Comparison of ENCODE assay signal across 10 mouse cellular contexts in the genomic region with DNA sequence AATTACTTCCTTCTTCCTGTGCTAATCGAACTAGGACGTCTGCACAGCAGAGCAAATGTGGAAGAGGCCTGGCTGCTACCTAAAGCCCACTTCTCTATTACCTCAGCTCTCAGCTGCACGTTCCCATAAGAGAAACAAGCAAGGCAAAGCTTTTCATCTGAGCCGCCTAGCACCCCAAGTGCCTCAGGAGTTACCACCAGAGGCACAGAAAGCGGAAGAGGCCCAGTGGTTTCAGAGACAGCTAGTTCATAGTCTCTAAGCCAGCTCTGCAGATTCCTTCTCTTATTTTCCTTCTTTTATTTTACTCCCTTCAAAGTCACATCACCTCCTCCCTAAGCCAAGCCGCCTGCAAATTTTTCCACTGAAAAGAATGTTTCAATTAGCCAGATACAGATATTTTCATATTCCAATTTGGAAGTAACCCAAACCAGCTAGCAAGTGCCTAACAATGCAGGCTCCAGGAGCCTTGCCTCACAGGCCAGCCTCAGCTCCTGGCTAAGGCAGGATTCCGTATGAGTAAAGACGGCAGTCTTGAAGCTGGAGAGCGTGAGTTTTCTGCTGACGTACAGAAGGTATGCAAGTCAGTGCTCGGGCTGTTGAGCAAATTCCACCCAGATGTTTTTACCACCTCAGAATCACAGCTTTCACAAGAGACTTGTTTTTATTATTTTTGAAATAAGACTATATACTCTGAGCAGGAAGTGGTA.
A peak's percentile ranks its signal among the peaks of the same experiment; 100 is the strongest.
DNase-seq lines count a peak whose midpoint lies in the region; ATAC-seq and TF ChIP-seq lines count a peak whose summit lies in the region.
"Had no signal": no experiment of that assay in that cellular context is flagged by ENCODE, and none has a peak within 500 bp of the region (broad histone marks: within the 10 kb centered on the region; RNA-seq: fewer than 3 reads in every experiment).

No protein-coding gene starts in this region.

- H3K9ac ChIP-seq in hindbrain, postnatal 0 days (replicated peaks; ENCODE audit: low read length) = no peak overlapping the region
- H3K9ac ChIP-seq in hindbrain, embryonic 14.5 days = no peak overlapping the region; the same call in 1 of the 2 replicates
- no peak overlapping the region for H3K9ac ChIP-seq in CH12.LX (ENCODE audit: insufficient read depth, low read depth)
- no peak overlapping the region for H3K9ac ChIP-seq in embryonic facial prominence, embryonic 15.5 days
- H3K9ac ChIP-seq in intestine, postnatal 0 days (ENCODE audit: low read depth, low read length) = no peak overlapping the region

- DNase-seq in hindbrain, postnatal 0 days (ENCODE audit: low spot score) = no peak
- no peak for DNase-seq in hindbrain, embryonic 14.5 days (ENCODE audit: low spot score)
- DNase-seq in CH12.LX (ENCODE audit: extremely low read depth) = peak; percentile 34
- no peak for DNase-seq in natural killer cell, adult 2 months (ENCODE audit: low spot score in 2 of 2)
- no peak for DNase-seq in adrenal gland, postnatal 14 days
- DNase-seq: layer of hippocampus, postnatal 36 days; lung, postnatal 36 days had no signal

- 0 out of 2 replicates have a peak, but pooled peaks cover 3% of the 10 kb centered on the region for H3K4me1 ChIP-seq in hindbrain, postnatal 0 days (ENCODE audit: insufficient read depth, low read length)
- H3K4me1 ChIP-seq in hindbrain, embryonic 14.5 days (replicated peaks; ENCODE audit: control insufficient read depth, insufficient read depth, low read length) = peaks cover 11% of the 10 kb centered on the region
- peaks cover 0 to 56% of the 10 kb centered on the region in 2 experiments; a peak in 2 of 4 replicates for H3K4me1 ChIP-seq in CH12.LX (ENCODE audit: control insufficient read depth in 1 of 2, insufficient read depth in 2 of 2)
- H3K4me1 ChIP-seq in embryonic facial prominence, embryonic 15.5 days = peaks cover 26% of the 10 kb centered on the region
- no peaks in the 10 kb centered on the region for H3K4me1 ChIP-seq in intestine, postnatal 0 days (replicated peaks; ENCODE audit: control insufficient read depth, insufficient read depth, low read length)

- in situ Hi-C loops in CH12.LX (cut with MboI; ENCODE audit: low pct_ligation_motif_present, low pct_unique_long_range_greater_than_20kb, low sequenced_read_pairs) = no loop called here

- H3K27me3 ChIP-seq in hindbrain, postnatal 0 days (ENCODE audit: insufficient read depth, low read length) = no peaks in the 10 kb centered on the region
- H3K27me3 ChIP-seq in hindbrain, embryonic 14.5 days (ENCODE audit: control insufficient read depth, insufficient read depth, low read length) = no peaks in the 10 kb centered on the region
- H3K27me3 ChIP-seq in CH12.LX (replicated peaks) = no peaks in the 10 kb centered on the region
- no peaks in the 10 kb centered on the region for H3K27me3 ChIP-seq in embryonic facial prominence, embryonic 15.5 days
- H3K27me3 ChIP-seq in intestine, postnatal 0 days (replicated peaks; ENCODE audit: control insufficient read depth, insufficient read depth, low read length) = no peaks in the 10 kb centered on the region

- TF ChIP-seq POLR2A in CH12.LX (IDR thresholded peaks at IDR 0.05; ENCODE audit: low read depth, low read length) = no peak

- no peaks in the 10 kb centered on the region for H3K9me3 ChIP-seq in hindbrain, postnatal 0 days (ENCODE audit: low read length)
- H3K9me3 ChIP-seq in hindbrain, embryonic 14.5 days (ENCODE audit: control insufficient read depth, low read length) = no peaks in the 10 kb centered on the region
- no peaks in the 10 kb centered on the region for H3K9me3 ChIP-seq in CH12.LX (replicated peaks; ENCODE audit: low read length)
- H3K9me3 ChIP-seq in embryonic facial prominence, embryonic 15.5 days (replicated peaks) = no peaks in the 10 kb centered on the region
- H3K9me3 ChIP-seq in intestine, postnatal 0 days (ENCODE audit: control insufficient read depth) = no peaks in the 10 kb centered on the region

- dilution Hi-C loops in CH12.LX (cut with MboI; ENCODE audit: extremely low pct_ligation_motif_present, extremely low pct_unique_long_range_greater_than_20kb, low sequenced_read_pairs) = no loop called here

- no peaks in the 10 kb centered on the region for H3K36me3 ChIP-seq in hindbrain, postnatal 0 days (ENCODE audit: insufficient read depth, low read length)
- no peaks in the 10 kb centered on the region for H3K36me3 ChIP-seq in hindbrain, embryonic 14.5 days (replicated peaks; ENCODE audit: control insufficient read depth, insufficient read depth)
- peaks cover 0 to 72% of the 10 kb centered on the region in 2 experiments for H3K36me3 ChIP-seq in CH12.LX (replicated peaks in 1 of 2; ENCODE audit: control insufficient read depth in 1 of 2, insufficient read depth in 1 of 2, low read length in 1 of 2)
- H3K36me3 ChIP-seq in embryonic facial prominence, embryonic 15.5 days = no peaks in the 10 kb centered on the region
- H3K36me3 ChIP-seq in intestine, postnatal 0 days (ENCODE audit: control insufficient read depth, insufficient read depth) = no peaks in the 10 kb centered on the region

- peak overlapping the region; percentile 38; the same call in 1 of the 2 replicates for H3K27ac ChIP-seq in hindbrain, postnatal 0 days
- H3K27ac ChIP-seq in hindbrain, embryonic 14.5 days = no peak overlapping the region
- no peak overlapping the region for H3K27ac ChIP-seq in CH12.LX (ENCODE audit: insufficient read depth, low read depth)
- peak overlapping the region; percentile 65; the same call in 1 of the 2 replicates for H3K27ac ChIP-seq in embryonic facial prominence, embryonic 15.5 days (replicated peaks)
- no peak overlapping the region for H3K27ac ChIP-seq in intestine, postnatal 0 days (ENCODE audit: low read depth, low read length)

- H3K79me2 ChIP-seq in CH12.LX (replicated peaks; ENCODE audit: control insufficient read depth, extremely low read depth, insufficient read depth, poor library complexity, severe bottlenecking) = no peaks in the 10 kb centered on the region

- no peak overlapping the region for H3K4me2 ChIP-seq in hindbrain, postnatal 0 days (ENCODE audit: low read depth, low read length)
- H3K4me2 ChIP-seq in hindbrain, embryonic 14.5 days (replicated peaks) = no peak overlapping the region
- H3K4me2 ChIP-seq in CH12.LX (ENCODE audit: insufficient read depth, low read depth, poor library complexity, severe bottlenecking) = no peak overlapping the region
- H3K4me2 ChIP-seq in embryonic facial prominence, embryonic 15.5 days (replicated peaks) = no peak overlapping the region
- H3K4me2 ChIP-seq in intestine, postnatal 0 days (replicated peaks; ENCODE audit: low read depth) = no peak overlapping the region

- TF ChIP-seq EP300 in CH12.LX (IDR thresholded peaks at IDR 0.05; ENCODE audit: low read length) = no peak

- H3K4me3 ChIP-seq in hindbrain, postnatal 0 days (ENCODE audit: low read length) = no peak overlapping the region
- H3K4me3 ChIP-seq in hindbrain, embryonic 14.5 days (replicated peaks; ENCODE audit: low read length) = no peak overlapping the region
- no peak overlapping the region for H3K4me3 ChIP-seq in CH12.LX (replicated peaks in 1 of 3; ENCODE audit: low read depth in 2 of 3, low read length in 2 of 3, poor library complexity in 1 of 3)
- no peak overlapping the region for H3K4me3 ChIP-seq in embryonic facial prominence, embryonic 15.5 days (replicated peaks)
- no peak overlapping the region for H3K4me3 ChIP-seq in intestine, postnatal 0 days (ENCODE audit: low read depth, low read length)

- 65% methylated on average over 11 of the region's 11 CpGs for WGBS in hindbrain, postnatal 0 days
- 74% methylated on average over 11 of the region's 11 CpGs for WGBS in hindbrain, embryonic 14.5 days
- WGBS in embryonic facial prominence, embryonic 15.5 days = 31% methylated on average over 11 of the region's 11 CpGs
- WGBS in intestine, postnatal 0 days = 70% methylated on average over 11 of the region's 11 CpGs

- no peak for ATAC-seq in hindbrain, postnatal 0 days
- ATAC-seq in hindbrain, embryonic 14.5 days (ENCODE audit: low FRiP score) = no peak
- no peak for ATAC-seq in embryonic facial prominence, embryonic 15.5 days (ENCODE audit: insufficient number of reproducible peaks, low FRiP score, low TSS enrichment, low read depth)
- peak; percentile 74 for ATAC-seq in megakaryocyte progenitor cell, adult 5-6 weeks (replicated peaks; ENCODE audit: poor library complexity)
- no peak for ATAC-seq in intestine, postnatal 0 days

- no peak for TF ChIP-seq RAD21 in CH12.LX (IDR thresholded peaks at IDR 0.05; ENCODE audit: low read depth, low read length)

- no peak for TF ChIP-seq CTCF in hindbrain, postnatal 0 days (IDR thresholded peaks at IDR 0.05; ENCODE audit: low read depth)
- no peak for TF ChIP-seq CTCF in CH12.LX (conservative IDR thresholded peaks at IDR 0.05 in 1 of 2, IDR thresholded peaks at IDR 0.05 in 1 of 2; ENCODE audit: low read depth in 2 of 2, low read length in 2 of 2)
- TF ChIP-seq CTCF in intestine, postnatal 0 days (IDR thresholded peaks at IDR 0.05; ENCODE audit: low read depth) = no peak

TF ChIP-seq in CH12.LX, 34 proteins besides CTCF, POLR2A, EP300 and RAD21:
- no peak for TF ChIP-seq IRF4 (IDR thresholded peaks at IDR 0.05; ENCODE audit: low read depth, low read length)
- no peak for TF ChIP-seq KAT2A (IDR thresholded peaks at IDR 0.05; ENCODE audit: insufficient replicate concordance, low read length)
- no peak for TF ChIP-seq MAZ (IDR thresholded peaks at IDR 0.05; ENCODE audit: low read depth, low read length)
- TF ChIP-seq MAFK (IDR thresholded peaks at IDR 0.05; ENCODE audit: insufficient replicate concordance, low read length) = no peak
- TF ChIP-seq MYC (IDR thresholded peaks at IDR 0.05; ENCODE audit: low read depth, low read length) = no peak
- no peak for TF ChIP-seq TBP (conservative IDR thresholded peaks at IDR 0.05; ENCODE audit: low read depth, low read length)
- TF ChIP-seq HCFC1 (IDR thresholded peaks at IDR 0.05; ENCODE audit: low read depth, low read length) = no peak
- no peak for TF ChIP-seq CHD1 (IDR thresholded peaks at IDR 0.05; ENCODE audit: low read depth, low read length)
- no peak for TF ChIP-seq ZMIZ1 (IDR thresholded peaks at IDR 0.05; ENCODE audit: low read depth, low read length)
- no peak for TF ChIP-seq MAX (IDR thresholded peaks at IDR 0.05; ENCODE audit: low read length)
TF ChIP-seq in CH12.LX: peak in this region for 0.

Comparison
In these comparisons a context has a peak if more than half of its experiments do, and no peak if none do; other contexts are left out.
1. H3K27ac ChIP-seq: peak in hindbrain, postnatal 0 days (single experiment) and embryonic facial prominence, embryonic 15.5 days (single experiment); none in hindbrain, embryonic 14.5 days (single experiment), CH12.LX (single experiment) and intestine, postnatal 0 days (single experiment).